Mouse (Mus musculus) erythroblast, embryonic 14.5 days (primary cell): Measurements from ENCODE around the gene Rad23a. TPM values are rescaled to one million over a fixed set of nuclear protein-coding genes. Genes with fewer than 3 reads are reported as not detected.

Source experiments
- H3K27me3 ChIP-seq: 2 replicates; pipeline ENCODE4 v1.6.1; 2012; ENCODE audit warnings: inconsistent platforms; ENCODE audit not compliant: control insufficient read depth
- H3K36me3 ChIP-seq: 2 replicates; pipeline ENCODE4 v1.6.1; 2012; ENCODE audit warnings: mild to moderate bottlenecking, inconsistent platforms; ENCODE audit not compliant: control insufficient read depth
- H3K4me1 ChIP-seq: 2 replicates; pipeline ENCODE4 v1.6.1; 2012; ENCODE audit warnings: inconsistent platforms; ENCODE audit not compliant: control insufficient read depth
- H3K4me3 ChIP-seq: replicated peaks from 2 replicates; pipeline ENCODE3; 2012; ENCODE audit warnings: moderate library complexity, mild to moderate bottlenecking, inconsistent platforms
- H3K9me3 ChIP-seq: 2 replicates; pipeline ENCODE4 v1.6.1; 2012; ENCODE audit warnings: low read length, inconsistent platforms, mixed read lengths; ENCODE audit not compliant: control insufficient read depth
- GATA1 ChIP-seq: IDR thresholded peaks from 2 replicates; pipeline ENCODE4 v1.6.1; 2012; ENCODE audit warnings: low read length, inconsistent platforms, mixed read lengths
- TAL1 ChIP-seq: IDR thresholded peaks from 3 replicates; pipeline ENCODE4 v1.6.1; 2012; ENCODE audit warnings: low read length, inconsistent platforms, mixed read lengths
- polyA plus RNA-seq: library from polyadenylated mRNA; stranded (reverse); fragments of >175 nt; gene quantifications from 2 replicates; pipeline ENCODE4 v1.2.3, GENCODE M21; 2012

The Rad23a gene
- polyA plus RNA-seq, 1 experiment: 808 TPM

GRCm38 (mm10) chr8:84816117-84816516 lies 24.3 kb downstream of the Rad23a start:
- H3K9me3 ChIP-seq: no peaks in the 10 kb centered on the region
- peaks cover 29% of the 10 kb centered on the region for H3K27me3 ChIP-seq
- peaks cover 35% of the 10 kb centered on the region for H3K4me1 ChIP-seq
- TF ChIP-seq TAL1 (no peak), GATA1 (no peak)
- no peaks in the 10 kb centered on the region for H3K36me3 ChIP-seq
- no peak overlapping the region for H3K4me3 ChIP-seq

- Histone ChIP-seq H3K4me3 (no peak overlapping the region), H3K27me3 (peaks cover 33% of the 10 kb centered on the region), H3K4me1 (peaks cover 39% of the 10 kb centered on the region), H3K9me3 (no peaks in the 10 kb centered on the region), H3K36me3 (no peaks in the 10 kb centered on the region)
- no peak for TF ChIP-seq TAL1
- no peak for TF ChIP-seq GATA1
These were observed 24.9 kb downstream of the Rad23a start for GRCm38 (mm10) chr8:84815547-84815946.

GRCm38 (mm10) chr8:84814555-84815441 lies 25.7 kb downstream of the Rad23a start:
- TF ChIP-seq TAL1: no peak
- TF ChIP-seq GATA1: no peak
- Histone ChIP-seq H3K27me3 (peaks cover 33% of the 10 kb centered on the region), H3K4me1 (peaks cover 43% of the 10 kb centered on the region), H3K36me3 (no peaks in the 10 kb centered on the region), H3K9me3 (no peaks in the 10 kb centered on the region), H3K4me3 (no peak overlapping the region)

- H3K9me3 ChIP-seq: no peaks in the 10 kb centered on the region
- H3K27me3 ChIP-seq: peaks cover 34% of the 10 kb centered on the region
- peaks cover 43% of the 10 kb centered on the region for H3K4me1 ChIP-seq
- H3K4me3 ChIP-seq: no peak overlapping the region
- no peaks in the 10 kb centered on the region for H3K36me3 ChIP-seq
- TF ChIP-seq GATA1 (no peak), TAL1 (no peak)
These were observed 26.3 kb downstream of the Rad23a start for GRCm38 (mm10) chr8:84814240-84814554.

GRCm38 (mm10) chr8:84813830-84814229 lies 26.6 kb downstream of the Rad23a start:
- no peak overlapping the region for H3K4me3 ChIP-seq
- TF ChIP-seq GATA1: no peak
- peaks cover 38% of the 10 kb centered on the region for H3K27me3 ChIP-seq
- H3K36me3 ChIP-seq: no peaks in the 10 kb centered on the region
- H3K4me1 ChIP-seq: peaks cover 46% of the 10 kb centered on the region
- no peaks in the 10 kb centered on the region for H3K9me3 ChIP-seq

GRCm38 (mm10) chr8:84813059-84813458 lies 27.4 kb downstream of the Rad23a start:
- no peak for TF ChIP-seq GATA1
- H3K4me3 ChIP-seq: no peak overlapping the region
- H3K36me3 ChIP-seq: no peaks in the 10 kb centered on the region
- no peaks in the 10 kb centered on the region for H3K9me3 ChIP-seq
- H3K4me1 ChIP-seq: peaks cover 50% of the 10 kb centered on the region
- H3K27me3 ChIP-seq: peaks cover 41% of the 10 kb centered on the region

GRCm38 (mm10) chr8:84811303-84811702 lies 29.2 kb downstream of the Rad23a start:
- peaks cover 50% of the 10 kb centered on the region for H3K4me1 ChIP-seq
- H3K9me3 ChIP-seq: peaks cover under 1% of the 10 kb centered on the region; the same call in 1 of the 2 replicates
- peak overlapping the region; percentile 47 for H3K4me3 ChIP-seq

GRCm38 (mm10) chr8:84810896-84811295 lies 29.6 kb downstream of the Rad23a start:
- H3K36me3 ChIP-seq: no peaks in the 10 kb centered on the region
- H3K27me3 ChIP-seq: peaks cover 52% of the 10 kb centered on the region
- peaks cover 47% of the 10 kb centered on the region for H3K4me1 ChIP-seq
- peak overlapping the region; percentile 47 for H3K4me3 ChIP-seq
- peaks cover 5% of the 10 kb centered on the region for H3K9me3 ChIP-seq
- TF ChIP-seq GATA1: no peak
- TF ChIP-seq TAL1: no peak

More at GRCm38 (mm10) chr8:84811303-84811702, 29.2 kb downstream of the Rad23a start:
- Histone ChIP-seq H3K36me3 (no peaks in the 10 kb centered on the region), H3K27me3 (peaks cover 48% of the 10 kb centered on the region)
- no peak for TF ChIP-seq GATA1
- TF ChIP-seq TAL1: no peak

- Histone ChIP-seq H3K4me3 (no peak overlapping the region), H3K4me1 (peaks cover 37% of the 10 kb centered on the region), H3K27me3 (peaks cover 61% of the 10 kb centered on the region), H3K36me3 (no peaks in the 10 kb centered on the region), H3K9me3 (peaks cover 9% of the 10 kb centered on the region)
- no peak for TF ChIP-seq TAL1
- no peak for TF ChIP-seq GATA1
These were observed 30.6 kb downstream of the Rad23a start for GRCm38 (mm10) chr8:84809941-84810280.
